Mouse (Mus musculus): ENCODE measurements at regions not wholly inside any gene's neighbourhood (a gene's known extent, or its start where the extent isn't known, plus 50 kb on each side); places are given as distances from the start of the nearest gene placed in this dataset.

DNA sequence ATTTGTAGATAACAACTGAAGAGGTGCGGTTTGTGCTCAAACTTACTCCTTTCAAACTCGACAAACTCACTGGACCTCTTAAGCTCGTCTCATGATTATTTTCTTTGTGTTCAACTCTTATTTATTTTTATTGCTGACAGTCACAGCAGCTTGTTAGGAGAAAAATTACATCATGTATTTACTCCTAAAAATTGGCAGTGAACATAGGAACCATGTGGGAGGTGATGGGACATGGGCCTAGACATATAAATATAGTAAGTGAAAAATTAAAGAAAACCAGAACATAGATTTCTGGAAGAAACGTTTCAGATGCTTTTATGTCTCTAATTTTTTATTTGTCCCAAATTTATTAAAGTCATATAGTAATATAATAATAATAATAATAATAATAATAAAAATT is 108.2 kb upstream of the Mpdz start:
- DNase-seq (ENCODE audit: low read depth, low spot score), result no peak
- H3K4me1 ChIP-seq (ENCODE audit: control insufficient read depth in 2 of 2, insufficient read depth in 2 of 2, low read length in 2 of 2, poor library complexity in 1 of 2), result no peaks in the 10 kb centered on the region
- no peak overlapping the region for H3K9ac ChIP-seq (ENCODE audit: insufficient read depth, low read depth, low read length, poor library complexity, severe bottlenecking)
- H3K9me3 ChIP-seq (ENCODE audit: control insufficient read depth, insufficient read depth, low read depth, low read length), result no peaks in the 10 kb centered on the region
- in situ Hi-C loops (cut with MboI; ENCODE audit: low sequenced_read_pairs in 2 of 2, unreplicated experiment in 2 of 2), result loop anchor here in 1 of 2 experiments (25.0 kb wide), 1 partner anchor 1036 kb away; no protein-coding TSS in a partner anchor
- H3K4me3 ChIP-seq (ENCODE audit: insufficient read depth in 1 of 2, low read depth in 1 of 2, low read length in 2 of 2, poor library complexity in 1 of 2, severe bottlenecking in 1 of 2), result no peak overlapping the region
- TF ChIP-seq ZNF384 (IDR thresholded peaks at IDR 0.05; ENCODE audit: low read depth, low read length), result no peak
- no peak for TF ChIP-seq ZC3H11A (IDR thresholded peaks at IDR 0.05; ENCODE audit: borderline replicate concordance, low read depth, low read length)
- no peak overlapping the region for H3K27ac ChIP-seq (ENCODE audit: insufficient read depth, low read depth, low read length, poor library complexity, severe bottlenecking)
- H3K36me3 ChIP-seq (ENCODE audit: control insufficient read depth, insufficient read depth, low read length, poor library complexity, severe bottlenecking), result no peaks in the 10 kb centered on the region

DNA sequence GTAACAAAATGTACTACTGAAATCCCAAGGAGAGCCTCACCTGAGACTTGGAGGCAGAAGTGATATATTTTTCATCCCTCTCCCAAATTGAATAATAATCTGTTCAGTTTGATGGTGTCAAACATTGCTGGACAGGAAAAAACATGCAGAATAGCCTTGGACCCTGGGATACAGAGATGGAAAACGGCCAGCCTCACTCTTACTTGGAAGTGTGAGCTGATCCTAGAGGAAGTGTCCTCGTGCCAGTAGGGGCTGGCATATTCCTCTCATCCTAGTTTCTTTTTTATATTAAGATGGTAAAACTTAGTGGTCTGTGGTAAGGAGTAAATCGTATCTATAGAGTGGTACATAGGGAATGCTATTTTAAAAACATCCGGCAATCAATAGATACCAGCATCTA is 107.6 kb upstream of the Mpdz start:
- Histone ChIP-seq H3K9me3 (ENCODE audit: control insufficient read depth, insufficient read depth, low read depth, low read length) (no peaks in the 10 kb centered on the region), H3K4me1 (ENCODE audit: control insufficient read depth in 2 of 2, insufficient read depth in 2 of 2, low read length in 2 of 2, poor library complexity in 1 of 2) (no peaks in the 10 kb centered on the region), H3K4me3 (ENCODE audit: insufficient read depth in 1 of 2, low read depth in 1 of 2, low read length in 2 of 2, poor library complexity in 1 of 2, severe bottlenecking in 1 of 2) (no peak overlapping the region), H3K36me3 (ENCODE audit: control insufficient read depth, insufficient read depth, low read length, poor library complexity, severe bottlenecking) (no peaks in the 10 kb centered on the region), H3K9ac (ENCODE audit: insufficient read depth, low read depth, low read length, poor library complexity, severe bottlenecking) (no peak overlapping the region), H3K27ac (ENCODE audit: insufficient read depth, low read depth, low read length, poor library complexity, severe bottlenecking) (no peak overlapping the region)
- DNase-seq (ENCODE audit: low read depth, low spot score), result no peak
- in situ Hi-C loops (cut with MboI; ENCODE audit: low sequenced_read_pairs in 2 of 2, unreplicated experiment in 2 of 2), result loop anchor here in 1 of 2 experiments (25.0 kb wide), 1 partner anchor 1037 kb away; no protein-coding TSS in a partner anchor
- TF ChIP-seq CHD2 (IDR thresholded peaks at IDR 0.05; ENCODE audit: low read depth, low read length) (no peak), ZC3H11A (IDR thresholded peaks at IDR 0.05; ENCODE audit: borderline replicate concordance, low read depth, low read length) (no peak), ZNF384 (IDR thresholded peaks at IDR 0.05; ENCODE audit: low read depth, low read length) (no peak), MAFK (IDR thresholded peaks at IDR 0.05; ENCODE audit: insufficient read depth, low read depth, low read length) (no peak), HCFC1 (IDR thresholded peaks at IDR 0.05; ENCODE audit: borderline replicate concordance, insufficient read depth, low read length) (no peak)

DNA sequence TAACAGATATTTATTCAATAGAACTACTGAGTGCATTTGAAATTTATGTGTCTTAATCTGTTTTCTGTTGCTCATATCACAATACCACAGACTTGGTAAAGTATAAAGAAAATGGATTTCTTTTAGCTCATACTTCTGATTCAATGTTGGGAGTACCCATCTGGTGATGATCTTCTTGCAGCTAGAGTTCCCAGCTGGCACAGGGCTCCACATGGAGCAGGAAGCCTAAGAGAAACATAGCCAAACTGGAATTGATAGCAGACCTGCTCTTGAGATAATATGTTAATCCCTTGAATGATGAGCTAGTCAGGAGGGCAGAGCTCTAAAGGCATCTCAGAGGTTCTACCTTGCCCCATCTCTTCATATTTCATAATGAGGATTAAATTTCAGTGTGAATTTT is 97.9 kb upstream of the Mpdz start:
- DNase-seq (ENCODE audit: low read depth, low spot score), result no peak
- H3K9ac ChIP-seq (ENCODE audit: insufficient read depth, low read depth, low read length, poor library complexity, severe bottlenecking), result no peak overlapping the region
- TF ChIP-seq HCFC1 (IDR thresholded peaks at IDR 0.05; ENCODE audit: borderline replicate concordance, insufficient read depth, low read length) (no peak), CHD2 (IDR thresholded peaks at IDR 0.05; ENCODE audit: low read depth, low read length) (no peak), ZC3H11A (IDR thresholded peaks at IDR 0.05; ENCODE audit: borderline replicate concordance, low read depth, low read length) (no peak), ZNF384 (IDR thresholded peaks at IDR 0.05; ENCODE audit: low read depth, low read length) (no peak), MAFK (IDR thresholded peaks at IDR 0.05; ENCODE audit: insufficient read depth, low read depth, low read length) (no peak)
- H3K4me1 ChIP-seq (ENCODE audit: control insufficient read depth in 2 of 2, insufficient read depth in 2 of 2, low read length in 2 of 2, poor library complexity in 1 of 2), result no peaks in the 10 kb centered on the region
- in situ Hi-C loops (cut with MboI; ENCODE audit: low sequenced_read_pairs in 2 of 2, unreplicated experiment in 2 of 2), result no loop called here
- no peak overlapping the region for H3K27ac ChIP-seq (ENCODE audit: insufficient read depth, low read depth, low read length, poor library complexity, severe bottlenecking)
- no peak overlapping the region for H3K4me3 ChIP-seq (ENCODE audit: insufficient read depth in 1 of 2, low read depth in 1 of 2, low read length in 2 of 2, poor library complexity in 1 of 2, severe bottlenecking in 1 of 2)
- no peaks in the 10 kb centered on the region for H3K9me3 ChIP-seq (ENCODE audit: control insufficient read depth, insufficient read depth, low read depth, low read length)
- H3K36me3 ChIP-seq (ENCODE audit: control insufficient read depth, insufficient read depth, low read length, poor library complexity, severe bottlenecking), result no peaks in the 10 kb centered on the region

DNA sequence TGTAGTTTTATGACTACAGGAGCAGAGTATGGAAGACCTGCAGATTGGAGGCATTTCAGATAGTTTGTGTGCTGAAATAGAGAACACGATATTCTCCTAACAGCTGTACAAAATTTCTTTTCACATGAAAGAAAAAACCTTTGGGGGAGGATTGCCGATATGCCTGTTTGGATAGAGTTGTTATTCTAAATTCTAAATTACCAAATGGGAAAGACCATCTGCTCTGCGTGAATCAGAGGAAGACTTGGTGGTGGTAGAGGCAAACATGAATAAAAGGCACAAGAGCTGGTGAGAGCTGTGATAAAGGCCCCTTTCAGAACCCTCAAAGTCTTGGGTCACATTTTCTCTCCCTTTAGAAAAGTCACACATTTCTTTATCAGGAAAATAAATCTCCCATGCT is 96.9 kb upstream of the Mpdz start:
- DNase-seq (ENCODE audit: low read depth, low spot score), result no peak
- in situ Hi-C loops (cut with MboI; ENCODE audit: low sequenced_read_pairs in 2 of 2, unreplicated experiment in 2 of 2), result no loop called here
- no peak for TF ChIP-seq ZNF384 (IDR thresholded peaks at IDR 0.05; ENCODE audit: low read depth, low read length)
- no peak for TF ChIP-seq MAFK (IDR thresholded peaks at IDR 0.05; ENCODE audit: insufficient read depth, low read depth, low read length)
- no peak for TF ChIP-seq HCFC1 (IDR thresholded peaks at IDR 0.05; ENCODE audit: borderline replicate concordance, insufficient read depth, low read length)
- TF ChIP-seq ZC3H11A (IDR thresholded peaks at IDR 0.05; ENCODE audit: borderline replicate concordance, low read depth, low read length), result no peak
- no peak for TF ChIP-seq CHD2 (IDR thresholded peaks at IDR 0.05; ENCODE audit: low read depth, low read length)

DNA sequence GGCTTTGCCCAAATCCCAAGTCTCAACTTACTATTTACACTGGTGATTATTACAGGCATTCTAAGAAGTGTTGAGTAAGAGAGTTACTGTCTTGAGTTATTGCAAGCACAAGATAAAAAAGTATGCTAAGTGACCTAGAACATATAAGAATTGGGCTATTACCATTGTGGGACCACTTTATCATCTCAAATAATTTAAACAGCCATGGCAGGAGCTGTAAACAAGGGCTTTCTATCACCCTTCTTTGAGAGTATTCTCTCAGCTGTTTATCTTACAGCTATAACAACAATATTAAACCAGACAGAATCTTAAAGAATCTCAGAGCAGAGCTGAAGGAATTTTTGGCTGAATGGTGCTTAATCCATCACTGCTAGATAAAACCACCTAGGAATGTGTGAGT is 94.2 kb upstream of the Mpdz start:
- TF ChIP-seq CHD2 (IDR thresholded peaks at IDR 0.05; ENCODE audit: low read depth, low read length), result no peak
- no peak for TF ChIP-seq ZNF384 (IDR thresholded peaks at IDR 0.05; ENCODE audit: low read depth, low read length)
- no peak for TF ChIP-seq HCFC1 (IDR thresholded peaks at IDR 0.05; ENCODE audit: borderline replicate concordance, insufficient read depth, low read length)
- no peak for TF ChIP-seq ZC3H11A (IDR thresholded peaks at IDR 0.05; ENCODE audit: borderline replicate concordance, low read depth, low read length)
- no peak for TF ChIP-seq MAFK (IDR thresholded peaks at IDR 0.05; ENCODE audit: insufficient read depth, low read depth, low read length)
- no peak for DNase-seq (ENCODE audit: low read depth, low spot score)
- Histone ChIP-seq H3K4me3 (ENCODE audit: insufficient read depth in 1 of 2, low read depth in 1 of 2, low read length in 2 of 2, poor library complexity in 1 of 2, severe bottlenecking in 1 of 2) (no peak overlapping the region), H3K27ac (ENCODE audit: insufficient read depth, low read depth, low read length, poor library complexity, severe bottlenecking) (no peak overlapping the region), H3K4me1 (ENCODE audit: control insufficient read depth in 2 of 2, insufficient read depth in 2 of 2, low read length in 2 of 2, poor library complexity in 1 of 2) (no peaks in the 10 kb centered on the region), H3K36me3 (ENCODE audit: control insufficient read depth, insufficient read depth, low read length, poor library complexity, severe bottlenecking) (no peaks in the 10 kb centered on the region), H3K9me3 (ENCODE audit: control insufficient read depth, insufficient read depth, low read depth, low read length) (no peaks in the 10 kb centered on the region), H3K9ac (ENCODE audit: insufficient read depth, low read depth, low read length, poor library complexity, severe bottlenecking) (no peak overlapping the region)
- in situ Hi-C loops (cut with MboI; ENCODE audit: low sequenced_read_pairs in 2 of 2, unreplicated experiment in 2 of 2), result no loop called here

More for the DNA sequence above, 96.9 kb upstream of the Mpdz start:
- Histone ChIP-seq H3K4me3 (ENCODE audit: insufficient read depth in 1 of 2, low read depth in 1 of 2, low read length in 2 of 2, poor library complexity in 1 of 2, severe bottlenecking in 1 of 2) (no peak overlapping the region), H3K4me1 (ENCODE audit: control insufficient read depth in 2 of 2, insufficient read depth in 2 of 2, low read length in 2 of 2, poor library complexity in 1 of 2) (no peaks in the 10 kb centered on the region), H3K9me3 (ENCODE audit: control insufficient read depth, insufficient read depth, low read depth, low read length) (no peaks in the 10 kb centered on the region), H3K9ac (ENCODE audit: insufficient read depth, low read depth, low read length, poor library complexity, severe bottlenecking) (no peak overlapping the region), H3K36me3 (ENCODE audit: control insufficient read depth, insufficient read depth, low read length, poor library complexity, severe bottlenecking) (no peaks in the 10 kb centered on the region), H3K27ac (ENCODE audit: insufficient read depth, low read depth, low read length, poor library complexity, severe bottlenecking) (no peak overlapping the region)
